Mouse (Mus musculus) spleen, adult 10 weeks (tissue): ENCODE data around the gene Chst2. TPM values are rescaled to one million over a fixed set of nuclear protein-coding genes. Genes with fewer than 3 reads are reported as not detected.

ENCODE experiments used
- polyA plus RNA-seq: library from polyadenylated mRNA; stranded (reverse); fragments of 350-450 nt; fragmentation: Illumina TruSeq; extraction: RNeasy Lipid Tissue Mini Kit (QIAGEN cat#74804); gene quantifications from one replicate; pipeline ENCODE4 v1.2.3, GENCODE M21; 2015; ENCODE audit warnings: low replicate concordance; ENCODE audit not compliant: insufficient read depth

The Chst2 gene
- 1.3 TPM for polyA plus RNA-seq

GRCm38 (mm10) chr9:95406571-95407561, at the start of gene Chst2:
TSS of gene Chst2 (minus strand) at chr9:95406722.

Other genes starting within 250 kb of the Chst2 start
- 88.8 TPM for gene U2surp, start 105.3 kb upstream of the Chst2 start, polyA plus RNA-seq
- gene Paqr9, start 152.9 kb upstream of the Chst2 start, polyA plus RNA-seq: 16.1 TPM
- 5.4 TPM for gene Pcolce2, start 230.9 kb upstream of the Chst2 start, polyA plus RNA-seq